Mouse (Mus musculus) layer of hippocampus, adult 8-10 months (tissue): ENCODE measurements around the gene Rsrc1. TPM values are rescaled to one million over a fixed set of nuclear protein-coding genes. Genes with fewer than 3 reads are reported as not detected.
A peak's percentile ranks its signal among the peaks of the same experiment; 100 is the strongest.
"Not testable (repeated sequence)": the region's sequence is repeated elsewhere in the genome, so short reads cannot be mapped to it uniquely, and the experiment has no call there.

ENCODE experiments used
- DNase-seq, 2 experiments: peaks; one replicate each; pipeline ENCODE4 v3.0.0; 2022; ENCODE audit warnings: low spot score in 2 of 2
- total RNA-seq, 4 experiments: library from RNA; stranded (reverse); gene quantifications; 2 replicates each; pipeline ENCODE4 v1.2.4; 2022

The Rsrc1 gene
- total RNA-seq, 4 experiments from 2014 or later = 40.1 to 43.4 (median 41.8) TPM

GRCm38 (mm10) chr3:66983481-66983880 is 2.3 kb downstream of the Rsrc1 start:
- no peak for DNase-seq

DNA sequence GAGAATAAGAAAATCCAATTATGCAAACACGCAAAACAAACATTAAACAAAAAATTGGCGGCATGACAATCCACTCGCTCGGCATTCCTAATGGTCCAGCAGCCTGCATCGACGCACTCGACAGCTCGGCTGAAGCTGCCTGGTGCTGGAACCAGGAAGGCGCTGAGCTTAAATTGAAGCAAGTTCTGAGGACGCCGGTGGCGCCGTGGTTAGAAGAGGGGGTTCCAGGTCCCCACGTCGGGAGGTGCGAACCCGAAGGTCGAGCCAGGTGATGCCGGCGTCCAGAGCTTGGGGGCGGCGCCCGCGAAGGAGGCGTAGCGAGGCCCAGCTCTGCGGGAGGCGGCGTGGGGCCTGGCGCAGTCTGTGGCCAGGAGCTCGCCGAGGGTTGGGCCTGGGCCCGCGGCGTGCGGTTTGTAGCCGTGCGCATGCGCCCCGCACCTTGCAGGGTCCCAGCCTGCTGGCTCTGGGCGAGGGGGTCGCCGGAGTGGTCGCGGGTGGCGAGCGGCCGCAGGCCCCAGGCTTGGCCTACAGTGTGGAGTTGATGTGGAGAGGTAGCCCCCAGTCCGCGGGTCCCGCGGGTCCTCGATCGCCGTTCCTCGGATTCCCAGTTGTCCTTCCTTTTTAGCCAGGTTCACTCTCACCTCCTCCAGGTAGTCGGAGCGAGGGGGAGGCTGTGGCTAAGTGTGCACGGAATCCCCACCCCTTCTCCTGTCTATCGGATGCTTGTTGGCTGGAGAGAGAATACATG is 4.5 kb downstream of the Rsrc1 start:
- peak; percentile 48 to 71 for DNase-seq

DNA sequence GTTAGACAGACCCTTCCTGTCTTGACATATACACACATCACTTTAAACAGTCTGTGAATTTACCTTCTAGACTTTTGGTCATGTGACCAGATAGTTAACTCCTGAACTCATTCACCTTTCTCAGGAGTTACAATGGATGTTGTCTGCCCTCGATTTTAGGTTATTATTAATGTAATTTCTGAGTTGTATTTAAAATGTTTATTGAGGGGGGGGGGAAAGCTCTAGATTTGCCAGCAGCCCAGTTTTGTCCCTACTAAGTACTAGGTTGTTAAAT is 5.0 kb downstream of the Rsrc1 start:
- DNase-seq = no peak

DNA sequence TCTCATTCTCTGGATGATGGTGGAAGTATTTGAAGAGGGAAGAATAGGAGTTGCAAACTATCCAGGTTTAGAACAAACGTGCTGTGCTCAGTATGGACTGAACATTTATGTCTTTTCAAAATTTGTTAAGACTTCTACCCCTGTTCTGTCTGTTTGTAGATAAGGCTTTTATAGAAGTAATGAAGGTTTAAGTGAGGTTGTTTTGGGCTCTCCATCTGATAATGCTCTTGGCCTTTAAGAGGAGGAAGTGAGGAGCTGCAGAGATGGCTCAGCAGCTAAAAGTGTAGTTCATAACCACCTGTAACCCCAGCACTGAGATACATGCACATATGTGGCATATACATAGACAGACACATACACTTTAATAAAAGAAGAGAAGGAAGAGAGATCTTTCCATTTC is 15.6 kb downstream of the Rsrc1 start:
- DNase-seq = no peak

DNA sequence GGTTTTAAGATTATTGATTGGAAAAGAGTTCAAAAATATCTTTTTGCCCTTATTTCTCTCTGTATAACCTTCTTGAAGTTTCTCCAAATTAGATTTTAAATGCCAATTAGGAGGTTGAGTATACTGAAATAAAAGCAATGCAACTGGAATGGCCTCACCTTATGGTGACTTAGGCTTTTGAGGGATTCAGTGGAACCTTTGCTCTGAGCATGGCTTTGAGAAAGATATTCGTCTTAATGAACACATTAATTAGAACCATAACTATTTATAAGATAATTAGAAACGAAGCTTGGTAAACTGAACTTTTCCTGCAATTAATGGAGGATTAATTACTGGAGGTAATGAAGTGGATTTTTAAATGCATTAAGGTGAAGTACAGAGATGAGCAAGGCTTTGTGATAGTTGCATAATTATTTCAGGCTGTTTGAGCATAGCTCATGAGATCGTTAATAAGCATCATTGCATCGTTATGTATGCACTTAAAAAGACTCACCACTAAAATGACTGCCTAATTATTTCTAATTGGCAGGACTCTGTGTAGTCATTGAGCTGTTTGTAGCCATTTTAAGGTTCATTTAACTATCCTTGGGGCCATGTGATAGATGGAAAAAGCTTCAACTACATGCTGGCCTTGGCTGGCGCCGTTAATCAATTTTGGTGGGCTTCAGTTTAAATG is 55.3 kb downstream of the Rsrc1 start:
- DNase-seq = no peak

DNA sequence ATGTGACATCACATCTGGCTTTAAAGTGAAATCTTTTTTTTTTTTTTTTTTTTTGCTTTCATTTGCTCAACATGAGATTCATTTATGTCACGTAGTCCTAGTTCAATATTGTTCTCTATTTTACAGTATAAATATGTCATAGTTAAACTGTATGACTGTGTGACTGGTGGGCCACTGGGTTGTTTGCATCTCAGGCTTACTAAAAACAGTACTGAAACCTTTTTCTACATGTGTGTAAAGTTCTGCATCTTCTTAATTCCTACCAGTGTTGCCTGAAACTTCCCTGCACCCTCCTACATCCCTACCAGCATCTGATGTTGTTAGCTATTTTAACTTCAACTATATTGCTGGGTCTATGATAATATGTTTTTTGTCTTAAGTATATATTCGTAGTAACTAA is 78.6 kb downstream of the Rsrc1 start:
- DNase-seq = no peak

GRCm38 (mm10) chr3:67070575-67071488 is 89.6 kb downstream of the Rsrc1 start:
- DNase-seq = no peak

DNA sequence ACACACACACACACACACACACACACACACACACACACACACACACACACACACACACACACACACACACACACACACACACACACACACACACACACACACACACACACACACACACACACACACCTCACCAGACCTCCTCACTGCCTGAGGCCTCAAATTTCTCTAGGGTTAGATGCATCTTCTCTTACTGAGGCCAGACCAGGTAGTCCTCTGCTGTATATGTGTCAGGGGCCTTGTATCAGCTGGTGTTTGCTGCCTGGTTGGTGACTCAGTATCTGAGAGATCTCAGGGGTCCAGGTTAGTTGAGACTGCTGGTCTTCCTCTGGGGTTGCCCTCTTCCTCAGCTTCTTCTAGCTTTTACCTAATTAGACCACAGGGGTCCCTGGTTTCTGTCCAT is 92.5 kb downstream of the Rsrc1 start:
- not testable (repeated sequence) for DNase-seq

- no peak for DNase-seq
Observed at GRCm38 (mm10) chr3:67075484-67075883, 94.3 kb downstream of the Rsrc1 start.

GRCm38 (mm10) chr3:67084742-67085141 is 103.6 kb downstream of the Rsrc1 start:
- DNase-seq = no peak

DNA sequence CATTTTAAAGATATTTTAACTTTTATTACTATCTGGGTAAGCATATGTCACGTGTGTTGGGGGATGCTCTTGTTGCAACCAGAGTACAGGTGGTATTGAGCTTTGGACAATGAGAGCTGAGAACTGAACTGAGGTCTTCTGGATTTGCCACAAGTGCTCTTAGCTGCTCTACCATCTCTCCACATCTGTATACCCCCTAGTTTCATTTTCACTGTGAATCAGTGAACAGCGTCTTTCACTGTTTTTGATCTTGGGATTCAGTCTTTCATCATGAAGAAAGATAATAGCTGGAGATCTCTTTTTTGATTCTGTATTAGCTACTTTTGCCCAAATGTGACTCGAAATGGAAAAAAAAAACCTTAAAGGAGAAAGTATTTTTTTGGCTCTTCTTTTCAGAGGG is 127.2 kb downstream of the Rsrc1 start:
- DNase-seq = no peak

- DNase-seq = no peak
Observed at GRCm38 (mm10) chr3:67116317-67116716, 135.1 kb downstream of the Rsrc1 start.

DNA sequence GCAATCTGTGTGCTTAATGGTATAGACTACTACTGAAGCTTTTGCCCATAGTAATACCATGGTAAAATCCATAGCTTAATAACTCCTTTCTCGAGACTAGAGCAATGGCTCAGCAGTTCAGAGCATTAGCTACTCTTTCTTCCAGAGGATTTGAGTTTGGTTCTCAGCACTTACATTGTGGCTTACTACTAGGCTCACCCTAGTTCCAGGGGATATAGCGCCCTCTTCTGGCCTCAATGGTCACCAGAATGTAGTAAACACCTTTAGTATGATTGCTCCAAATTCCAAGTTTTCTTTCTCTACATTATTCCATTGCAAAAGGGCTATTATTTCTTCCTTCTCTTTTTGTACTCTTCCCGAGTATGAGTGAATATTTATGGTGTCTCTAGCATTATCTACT is 151.3 kb downstream of the Rsrc1 start:
- DNase-seq = no peak

- no peak for DNase-seq
Observed at GRCm38 (mm10) chr3:67135749-67136375, 154.7 kb downstream of the Rsrc1 start.

GRCm38 (mm10) chr3:67144952-67145351 is 163.8 kb downstream of the Rsrc1 start:
- DNase-seq = no peak

GRCm38 (mm10) chr3:67146280-67146679 is 165.1 kb downstream of the Rsrc1 start:
- no peak for DNase-seq

- DNase-seq = no peak
Observed at GRCm38 (mm10) chr3:67147246-67147645, 166.1 kb downstream of the Rsrc1 start.

GRCm38 (mm10) chr3:67197179-67197578 is 216.0 kb downstream of the Rsrc1 start:
- DNase-seq = no peak

DNA sequence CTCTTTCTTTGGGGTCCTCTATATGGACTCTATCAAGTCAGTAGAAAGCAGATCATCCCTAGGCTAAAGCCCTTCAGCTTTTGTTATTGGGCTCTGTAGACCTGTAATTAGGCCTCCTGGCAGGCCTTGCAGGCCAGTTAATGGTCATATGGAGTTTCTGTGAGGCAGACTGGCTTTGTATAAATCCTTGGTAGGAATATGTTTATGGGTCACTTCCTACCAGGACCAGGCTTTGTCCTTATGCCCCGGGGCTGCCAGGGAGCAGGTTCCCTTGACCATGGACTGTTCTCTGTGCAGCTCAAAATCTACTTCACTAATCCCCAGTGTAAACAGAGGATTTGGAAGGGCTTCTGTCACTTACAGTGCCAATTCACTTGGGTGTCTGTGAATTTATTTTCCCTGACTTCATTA is 231.9 kb downstream of the Rsrc1 start:
- no peak for DNase-seq

GRCm38 (mm10) chr3:67232617-67233241 is 251.5 kb downstream of the Rsrc1 start:
- no peak for DNase-seq

- DNase-seq = not testable (repeated sequence)
Observed at GRCm38 (mm10) chr3:67242451-67242850, 261.3 kb downstream of the Rsrc1 start.
